Mouse (Mus musculus) limb, embryonic 14.5 days (tissue): ENCODE measurements around the gene Mki67. TPM values are rescaled to one million over a fixed set of nuclear protein-coding genes. Genes with fewer than 3 reads are reported as not detected.
A peak's percentile ranks its signal among the peaks of the same experiment; 100 is the strongest.

Source experiments
- ATAC-seq: fragments of 200-750 bp; cut with Nextera tagmentation; 2 replicates; pipeline ENCODE4 v1.8.0; 2017; ENCODE audit warnings: low read depth, moderate number of reproducible peaks, moderate TSS enrichment; ENCODE audit not compliant: low FRiP score
- DNase-seq: peaks from one replicate; pipeline ENCODE4 v3.0.0-alpha.2; 2015; ENCODE audit warnings: low spot score
- H3K27ac ChIP-seq: fragments of 300-500 bp; sonication (generic); replicated peaks from 2 replicates; pipeline ENCODE4 v1.5.1; 2014; ENCODE audit warnings: low read depth, mild to moderate bottlenecking, low read length, moderate library complexity, mixed read lengths
- H3K27me3 ChIP-seq: fragments of 300-500 bp; sonication (generic); 2 replicates; pipeline ENCODE4 v1.6.1; 2014; ENCODE audit warnings: low read length, mixed read lengths; ENCODE audit not compliant: control insufficient read depth, insufficient read depth
- H3K36me3 ChIP-seq: fragments of 300-500 bp; sonication (generic); 2 replicates; pipeline ENCODE4 v1.6.1; 2014; ENCODE audit warnings: mild to moderate bottlenecking, low read length, moderate library complexity, mixed read lengths; ENCODE audit not compliant: control insufficient read depth, insufficient read depth
- H3K4me1 ChIP-seq: fragments of 300-500 bp; sonication (generic); 2 replicates; pipeline ENCODE4 v1.6.1; 2014; ENCODE audit warnings: antibody characterized with exemption, low read length, mixed read lengths; ENCODE audit not compliant: control insufficient read depth, insufficient read depth
- H3K4me2 ChIP-seq: fragments of 300-500 bp; sonication (generic); replicated peaks from 2 replicates; pipeline ENCODE4 v1.6.1; 2014; ENCODE audit warnings: low read depth, mild to moderate bottlenecking, low read length, moderate library complexity; ENCODE audit not compliant: severe bottlenecking
- H3K4me3 ChIP-seq: fragments of 300-500 bp; sonication (generic); replicated peaks from 2 replicates; pipeline ENCODE4 v1.5.1; 2014; ENCODE audit warnings: low read length
- H3K9ac ChIP-seq: fragments of 300-500 bp; sonication (generic); 2 replicates; pipeline ENCODE4 v1.6.1; 2014; ENCODE audit warnings: mild to moderate bottlenecking, low read depth, low read length, moderate library complexity; ENCODE audit not compliant: severe bottlenecking
- H3K9me3 ChIP-seq: fragments of 300-500 bp; sonication (generic); 2 replicates; pipeline ENCODE4 v1.6.1; 2016; ENCODE audit warnings: low read length; ENCODE audit not compliant: control insufficient read depth
- POLR2A ChIP-seq: fragments of 200-500 bp; IDR thresholded peaks from 2 replicates; pipeline ENCODE4 v1.8.0; 2012; ENCODE audit warnings: inconsistent platforms, mild to moderate bottlenecking, moderate library complexity, borderline replicate concordance; ENCODE audit not compliant: insufficient read depth, insufficient read length; ENCODE audit errors: extremely low read depth
- WGBS: fragments of 180-500 bp; shearing (Covaris S2); extraction: QIAGEN DNeasy Blood & Tissue Kit; methylation state at CpG from one replicate; pipeline ENCODE4 v1.1.7; 2014; 5-methylcytosine and 5-hydroxymethylcytosine counted together
- polyA plus RNA-seq, 2 experiments: library from polyadenylated mRNA; depleted of rRNA in 1 of 2; stranded (reverse) in 1 of 2; unstranded in 1 of 2; fragments of >200 nt; fragmentation: Nextera tagmentation in 1 of 2; extraction: Ambion mirVana in 1 of 2; gene quantifications; 2 replicates each; pipeline versions ENCODE4 v1.2.1 to v1.2.3; 2012 to 2014

The Mki67 gene
- polyA plus RNA-seq, 2 experiments = 43.1 to 47.7 TPM

DNA sequence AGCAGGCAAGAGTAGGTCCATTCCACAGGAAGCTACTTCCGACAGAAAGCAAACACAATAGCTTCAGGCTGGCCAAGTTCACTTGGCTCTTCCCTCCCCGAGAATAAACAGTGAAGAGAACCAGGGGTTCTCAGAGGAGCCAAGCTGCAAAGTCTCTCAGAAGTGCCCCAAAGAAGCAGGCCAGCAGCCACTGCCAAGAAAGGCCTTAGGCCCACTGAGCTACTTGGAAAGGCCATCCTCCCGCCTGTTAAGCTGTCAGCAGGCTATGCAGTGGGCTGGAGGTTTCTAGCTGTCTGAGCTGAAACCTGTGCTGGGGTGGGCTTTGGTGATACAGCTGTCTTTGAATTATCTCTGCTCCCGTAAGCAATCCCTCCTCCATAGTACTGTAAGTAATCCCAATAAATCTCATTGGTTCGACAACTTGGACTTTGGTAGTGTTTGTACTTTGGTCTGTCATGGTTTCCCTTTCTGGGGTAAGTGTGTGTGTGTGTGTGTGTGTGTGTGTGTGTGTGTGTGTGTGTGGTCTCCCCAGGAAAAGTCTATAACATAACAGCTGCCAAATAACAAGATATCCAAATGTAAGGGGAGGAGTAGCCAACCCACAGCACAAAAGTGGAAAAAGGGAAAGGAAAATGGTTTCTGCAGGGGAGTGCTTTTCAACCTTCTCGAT lies 7.6 kb upstream of the Mki67 start:
- ATAC-seq (no peak), DNase-seq (peak; percentile 32)
- TF ChIP-seq POLR2A = no peak
- Histone ChIP-seq H3K4me2 (no peak overlapping the region), H3K27me3 (no peaks in the 10 kb centered on the region), H3K9ac (no peak overlapping the region), H3K36me3 (no peaks in the 10 kb centered on the region), H3K27ac (no peak overlapping the region), H3K4me3 (no peak overlapping the region), H3K9me3 (no peaks in the 10 kb centered on the region), H3K4me1 (no peaks in the 10 kb centered on the region)
- 65% methylated on average over 6 of the region's 6 CpGs for WGBS

DNA sequence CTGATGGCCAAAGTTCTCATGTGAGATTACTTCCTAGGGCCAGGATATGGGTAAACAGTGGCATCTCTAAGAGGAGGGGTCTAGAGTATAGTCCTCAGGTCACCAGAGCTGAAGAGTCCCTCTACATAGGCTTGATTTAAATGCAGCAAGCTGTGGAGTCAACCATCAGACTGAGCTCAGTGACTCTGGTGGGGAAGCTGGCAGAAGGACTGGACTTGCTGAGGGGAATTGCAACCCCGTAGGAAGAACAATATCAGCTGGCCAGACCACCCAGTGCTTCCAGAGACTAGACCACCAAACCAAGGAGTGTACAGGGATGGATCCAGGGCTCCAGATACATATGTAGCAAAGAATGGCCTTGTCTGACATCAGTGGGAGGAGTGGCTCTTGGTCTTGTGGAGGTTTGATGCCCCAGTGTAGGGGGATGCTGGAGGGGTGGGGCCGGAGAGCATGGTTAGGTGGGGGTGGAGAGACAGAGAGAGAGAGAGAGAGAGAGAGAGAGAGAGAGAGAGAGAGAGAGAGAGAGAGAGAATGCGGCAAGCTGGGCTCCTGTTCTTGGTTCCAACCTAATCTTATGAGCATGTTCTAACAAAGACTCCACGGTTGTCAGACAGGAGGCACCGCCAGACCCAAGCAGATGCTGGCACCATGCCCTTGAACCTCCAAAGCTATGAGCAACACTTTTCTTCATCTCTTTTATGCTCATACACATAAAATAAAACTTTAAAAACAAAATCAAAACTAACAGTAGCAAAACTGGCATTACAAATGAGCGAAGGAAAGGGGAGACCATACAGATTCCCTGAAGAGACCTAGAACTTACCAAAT lies 6.1 kb upstream of the Mki67 start:
- Histone ChIP-seq H3K4me3 (no peak overlapping the region), H3K36me3 (no peaks in the 10 kb centered on the region), H3K27ac (no peak overlapping the region), H3K4me1 (no peaks in the 10 kb centered on the region), H3K9ac (no peak overlapping the region), H3K27me3 (no peaks in the 10 kb centered on the region), H3K9me3 (no peaks in the 10 kb centered on the region), H3K4me2 (no peak overlapping the region)
- peak; percentile 11 for DNase-seq
- no peak for TF ChIP-seq POLR2A
- 70% methylated on average over 6 of the region's 6 CpGs for WGBS
- no peak for ATAC-seq

DNA sequence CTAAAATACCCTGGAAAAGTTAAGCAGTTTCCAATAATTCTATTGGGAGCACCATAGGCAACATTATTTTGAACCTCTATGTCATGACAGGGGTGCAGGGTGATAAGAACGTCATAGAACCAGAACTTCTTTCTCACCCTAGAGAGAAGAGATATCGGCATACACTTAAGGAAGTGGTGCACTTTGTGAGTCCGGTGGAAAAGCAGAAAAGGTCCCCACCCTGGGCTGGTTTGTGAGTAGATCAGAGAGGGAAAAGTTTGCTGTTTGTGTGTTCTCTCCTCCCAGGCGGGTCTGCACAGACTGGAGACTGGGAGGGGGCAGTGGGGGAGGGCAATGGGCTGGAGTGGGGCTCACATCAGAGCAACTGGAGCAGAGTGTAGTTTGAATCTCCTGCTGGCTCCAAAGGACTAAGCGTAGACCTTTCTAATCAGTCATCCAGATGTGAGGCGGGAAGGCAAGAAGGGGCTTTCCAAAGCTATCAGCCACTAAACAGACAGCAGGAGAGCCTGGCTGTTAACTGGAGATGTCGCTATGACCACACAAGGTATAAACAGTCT lies 5.4 kb upstream of the Mki67 start:
- H3K4me2 ChIP-seq = no peak overlapping the region
- no peak for TF ChIP-seq POLR2A
- no peak for DNase-seq
- no peaks in the 10 kb centered on the region for H3K9me3 ChIP-seq
- H3K36me3 ChIP-seq = no peaks in the 10 kb centered on the region
- H3K9ac ChIP-seq = no peak overlapping the region
- 0 out of 2 replicates have a peak, but pooled peaks cover 3% of the 10 kb centered on the region for H3K4me1 ChIP-seq
- no peak overlapping the region for H3K27ac ChIP-seq
- 60% methylated on average over 7 of the region's 7 CpGs for WGBS
- no peaks in the 10 kb centered on the region for H3K27me3 ChIP-seq
- H3K4me3 ChIP-seq = no peak overlapping the region
- ATAC-seq = no peak

- ATAC-seq = no peak
- WGBS = 40% methylated on average over 7 of the region's 7 CpGs
- peaks cover 24% of the 10 kb centered on the region for H3K4me1 ChIP-seq
- peak overlapping the region; percentile 45 for H3K4me2 ChIP-seq
- H3K27ac ChIP-seq = no peak overlapping the region; the same call in 1 of the 2 replicates
- DNase-seq = no peak
- H3K9ac ChIP-seq = peak overlapping the region; percentile 32
- TF ChIP-seq POLR2A = no peak
- H3K36me3 ChIP-seq = no peaks in the 10 kb centered on the region
- peak overlapping the region; percentile 82 for H3K4me3 ChIP-seq
- H3K9me3 ChIP-seq = no peaks in the 10 kb centered on the region
- no peaks in the 10 kb centered on the region for H3K27me3 ChIP-seq
Observed at GRCm38 (mm10) chr7:135716968-135717557, 902 bp upstream of the Mki67 start.

GRCm38 (mm10) chr7:135716445-135716877 lies 300 bp upstream of the Mki67 start:
- WGBS = 1% methylated on average over 24 of the region's 28 CpGs
- Histone ChIP-seq H3K4me1 (peaks cover 24% of the 10 kb centered on the region), H3K27ac (peak overlapping the region; percentile 71; the same call in 1 of the 2 replicates), H3K9ac (peak overlapping the region; percentile 88), H3K9me3 (no peaks in the 10 kb centered on the region), H3K4me3 (peak overlapping the region; percentile 82), H3K27me3 (no peaks in the 10 kb centered on the region), H3K36me3 (no peaks in the 10 kb centered on the region), H3K4me2 (peak overlapping the region; percentile 82)
- TF ChIP-seq POLR2A = peak; percentile 55; the same call in 1 of the 2 replicates
- peak; percentile 95 for DNase-seq
- ATAC-seq = peak; percentile 97
